Mouse (Mus musculus) limb, embryonic 13.5 days (tissue): ENCODE results near the gene Apoa2. TPM values are rescaled to one million over a fixed set of nuclear protein-coding genes. Genes with fewer than 3 reads are reported as not detected.

Source experiments
- ATAC-seq: fragments of 200-750 bp; cut with Nextera tagmentation; 2 replicates; pipeline ENCODE4 v1.8.0; 2017; ENCODE audit warnings: low read depth, moderate number of reproducible peaks, moderate TSS enrichment; ENCODE audit not compliant: low FRiP score
- H3K27ac ChIP-seq: fragments of 300-500 bp; sonication (generic); 2 replicates; pipeline ENCODE4 v1.5.1; 2015; ENCODE audit warnings: inconsistent platforms, mild to moderate bottlenecking, moderate library complexity
- H3K27me3 ChIP-seq: fragments of 300-500 bp; sonication (generic); 2 replicates; pipeline ENCODE4 v1.6.1; 2015; ENCODE audit warnings: mild to moderate bottlenecking, inconsistent platforms
- H3K36me3 ChIP-seq: fragments of 300-500 bp; sonication (generic); 2 replicates; pipeline ENCODE4 v1.6.1; 2015; ENCODE audit warnings: inconsistent platforms, mild to moderate bottlenecking, moderate library complexity
- H3K4me1 ChIP-seq: fragments of 300-500 bp; sonication (generic); 2 replicates; pipeline ENCODE4 v1.6.1; 2015; ENCODE audit warnings: inconsistent platforms
- H3K4me2 ChIP-seq: fragments of 300-500 bp; sonication (generic); replicated peaks from 2 replicates; pipeline ENCODE4 v1.6.1; 2015; ENCODE audit warnings: inconsistent platforms, mild to moderate bottlenecking, moderate library complexity
- H3K4me3 ChIP-seq: fragments of 300-500 bp; sonication (generic); 2 replicates; pipeline ENCODE4 v1.5.1; 2015; ENCODE audit warnings: moderate library complexity, mild to moderate bottlenecking, inconsistent platforms
- H3K9ac ChIP-seq: fragments of 300-500 bp; sonication (generic); 2 replicates; pipeline ENCODE4 v1.6.1; 2015; ENCODE audit warnings: mild to moderate bottlenecking, inconsistent platforms
- H3K9me3 ChIP-seq: fragments of 300-500 bp; sonication (generic); 2 replicates; pipeline ENCODE4 v1.6.1; 2016; ENCODE audit warnings: inconsistent platforms
- WGBS: fragments of 180-500 bp; shearing (Covaris S2); methylation state at CpG from one replicate; pipeline ENCODE4 v1.1.7; 2015; 5-methylcytosine and 5-hydroxymethylcytosine counted together
- polyA plus RNA-seq: library from polyadenylated mRNA; unstranded; fragments of >200 nt; fragmentation: Nextera tagmentation; extraction: Ambion mirVana; gene quantifications from 2 replicates; pipeline ENCODE4 v1.2.1, GENCODE M21; 2015

Apoa2 gene
- polyA plus RNA-seq, 1 experiment from 2014 or later = 2.0 TPM

- H3K4me1 ChIP-seq = peaks cover 22% of the 10 kb centered on the region
- WGBS = 44% methylated on average over 9 of the region's 9 CpGs
- peak overlapping the region; percentile 65 for H3K4me3 ChIP-seq
- peak overlapping the region; percentile 96 for H3K4me2 ChIP-seq
- H3K9ac ChIP-seq = peak overlapping the region; percentile 75
- H3K9me3 ChIP-seq = no peaks in the 10 kb centered on the region
- peaks cover 45% of the 10 kb centered on the region for H3K36me3 ChIP-seq
- no peak overlapping the region for H3K27ac ChIP-seq
- no peak for ATAC-seq
- H3K27me3 ChIP-seq = no peaks in the 10 kb centered on the region
Observed at GRCm38 (mm10) chr1:171271196-171271595, 46.3 kb downstream of the Apoa2 start.

- 72% methylated on average over 10 of the region's 10 CpGs for WGBS
- no peak overlapping the region for H3K9ac ChIP-seq
- H3K27me3 ChIP-seq = no peaks in the 10 kb centered on the region
- H3K4me1 ChIP-seq = peaks cover 22% of the 10 kb centered on the region
- no peak for ATAC-seq
- H3K36me3 ChIP-seq = peaks cover 49% of the 10 kb centered on the region
- peak overlapping the region; percentile 65; the same call in 1 of the 2 replicates for H3K4me3 ChIP-seq
- H3K4me2 ChIP-seq = peak overlapping the region; percentile 96
- no peaks in the 10 kb centered on the region for H3K9me3 ChIP-seq
- no peak overlapping the region for H3K27ac ChIP-seq
Observed at GRCm38 (mm10) chr1:171271622-171272021, 46.8 kb downstream of the Apoa2 start.

- H3K4me2 ChIP-seq = peak overlapping the region; percentile 96
- H3K36me3 ChIP-seq = peaks cover 54% of the 10 kb centered on the region
- H3K4me3 ChIP-seq = 0 out of 2 replicates have a peak overlapping the region, but pooled peaks have one; percentile 65
- no peak overlapping the region for H3K27ac ChIP-seq
- H3K27me3 ChIP-seq = no peaks in the 10 kb centered on the region
- ATAC-seq = no peak
- H3K9me3 ChIP-seq = no peaks in the 10 kb centered on the region
- no peak overlapping the region for H3K9ac ChIP-seq
- 94% methylated on average over 3 of the region's 3 CpGs for WGBS
- H3K4me1 ChIP-seq = peaks cover 22% of the 10 kb centered on the region
Observed at GRCm38 (mm10) chr1:171272086-171272485, 47.2 kb downstream of the Apoa2 start.

GRCm38 (mm10) chr1:171274171-171274570 lies 49.3 kb downstream of the Apoa2 start:
- no peaks in the 10 kb centered on the region for H3K27me3 ChIP-seq
- H3K4me3 ChIP-seq = no peak overlapping the region
- no peak overlapping the region for H3K9ac ChIP-seq
- no peak overlapping the region for H3K27ac ChIP-seq
- peaks cover 74% of the 10 kb centered on the region for H3K36me3 ChIP-seq
- H3K4me2 ChIP-seq = no peak overlapping the region
- ATAC-seq = no peak
- H3K4me1 ChIP-seq = peaks cover 22% of the 10 kb centered on the region
- H3K9me3 ChIP-seq = no peaks in the 10 kb centered on the region
- 89% methylated on average over 12 of the region's 12 CpGs for WGBS

GRCm38 (mm10) chr1:171275144-171275734 lies 50.4 kb downstream of the Apoa2 start:
- Histone ChIP-seq H3K27me3 (no peaks in the 10 kb centered on the region), H3K27ac (no peak overlapping the region), H3K9ac (0 out of 2 replicates have a peak overlapping the region, but pooled peaks have one; percentile 9), H3K4me1 (peaks cover 27% of the 10 kb centered on the region), H3K9me3 (no peaks in the 10 kb centered on the region), H3K4me2 (no peak overlapping the region), H3K36me3 (peaks cover 77% of the 10 kb centered on the region), H3K4me3 (no peak overlapping the region)
- 91% methylated on average over 11 of the region's 11 CpGs for WGBS
- ATAC-seq = no peak

Other genes with a start within 250 kb of the Apoa2 start
- gene Fcgr2b, start 248.5 kb upstream of the Apoa2 start, polyA plus RNA-seq = 0.84 and 1.3 TPM in 2 replicates
- gene Fcgr4, start 206.1 kb upstream of the Apoa2 start, polyA plus RNA-seq = 0.34 and 0.64 TPM in 2 replicates
- 8.7 and 9.2 TPM in 2 replicates for gene Fcgr3, start 160.1 kb upstream of the Apoa2 start, polyA plus RNA-seq
- 0.86 and 1.5 TPM in 2 replicates for gene Cfap126, start 111.1 kb upstream of the Apoa2 start, polyA plus RNA-seq
- gene Sdhc, start 74.5 kb upstream of the Apoa2 start, polyA plus RNA-seq = 224 and 236 TPM in 2 replicates
- gene Mpz, start 74.3 kb upstream of the Apoa2 start, polyA plus RNA-seq = 5.0 and 6.8 TPM in 2 replicates
- 2.8 and 3.3 TPM in 2 replicates for gene Pcp4l1, start 28.8 kb upstream of the Apoa2 start, polyA plus RNA-seq
- 0.19 and 0.25 TPM in 2 replicates for gene Nr1i3, start 11.1 kb upstream of the Apoa2 start, polyA plus RNA-seq
- 32.3 and 34.4 TPM in 2 replicates for gene Tomm40l, start 2.5 kb upstream of the Apoa2 start, polyA plus RNA-seq
- 37.8 and 39.1 TPM in 2 replicates for gene Fcer1g, start 9.3 kb downstream of the Apoa2 start, polyA plus RNA-seq
- gene Adamts4, start 25.4 kb downstream of the Apoa2 start, polyA plus RNA-seq = 12.7 and 14.3 TPM in 2 replicates
- gene Ndufs2, start 26.3 kb downstream of the Apoa2 start, polyA plus RNA-seq = 253 and 254 TPM in 2 replicates
- gene B4galt3, start 45.3 kb downstream of the Apoa2 start, polyA plus RNA-seq = 86.2 and 94.0 TPM in 2 replicates
- 69.7 and 77.4 TPM in 2 replicates for gene Ppox, start 56.1 kb downstream of the Apoa2 start, polyA plus RNA-seq
- 126 TPM in 2 replicates for gene Usp21, start 62.9 kb downstream of the Apoa2 start, polyA plus RNA-seq
- 110 and 116 TPM in 2 replicates for gene Ufc1, start 70.0 kb downstream of the Apoa2 start, polyA plus RNA-seq
- 61.1 and 66.2 TPM in 2 replicates for gene Dedd, start 104.1 kb downstream of the Apoa2 start, polyA plus RNA-seq
- 43.5 and 43.9 TPM in 2 replicates for gene Nit1, start 120.6 kb downstream of the Apoa2 start, polyA plus RNA-seq
- gene Pfdn2, start 120.6 kb downstream of the Apoa2 start, polyA plus RNA-seq = 120 and 128 TPM in 2 replicates
- 2.2 and 2.3 TPM in 2 replicates for gene Klhdc9, start 135.7 kb downstream of the Apoa2 start, polyA plus RNA-seq
- 11.7 and 13.7 TPM in 2 replicates for gene Nectin4, start 145.0 kb downstream of the Apoa2 start, polyA plus RNA-seq
- 1.4 and 1.5 TPM in 2 replicates for gene Arhgap30, start 163.9 kb downstream of the Apoa2 start, polyA plus RNA-seq
- gene Usf1, start 186.3 kb downstream of the Apoa2 start, polyA plus RNA-seq = 102 and 118 TPM in 2 replicates
- 7.3 and 9.0 TPM in 2 replicates for gene Tstd1, start 193.8 kb downstream of the Apoa2 start, polyA plus RNA-seq
- gene F11r, start 212.5 kb downstream of the Apoa2 start, polyA plus RNA-seq = 40.4 and 40.6 TPM in 2 replicates